Mouse (Mus musculus): ENCODE measurements at regions not wholly inside any gene's neighbourhood (a gene's known extent, or its start where the extent isn't known, plus 50 kb on each side); places are given as distances from the start of the nearest gene placed in this dataset.

- no peak for TF ChIP-seq CTCF (IDR thresholded peaks at IDR 0.05)
- H3K9ac ChIP-seq (replicated peaks; ENCODE audit: low read length, poor library complexity, severe bottlenecking) = no peak overlapping the region
- ATAC-seq (ENCODE audit: low FRiP score) = no peak
- H3K9me3 ChIP-seq (ENCODE audit: low read length) = no peaks in the 10 kb centered on the region
- H3K4me3 ChIP-seq (ENCODE audit: low read depth, low read length) = no peak overlapping the region
- no peaks in the 10 kb centered on the region for H3K27me3 ChIP-seq (ENCODE audit: insufficient read depth, low read length)
- no peaks in the 10 kb centered on the region for H3K36me3 ChIP-seq (ENCODE audit: insufficient read depth, low read length)
- H3K4me1 ChIP-seq (ENCODE audit: insufficient read depth, low read length) = 0 out of 2 replicates have a peak, but pooled peaks cover 3% of the 10 kb centered on the region
- no peak for DNase-seq (ENCODE audit: low spot score)
- H3K27ac ChIP-seq (ENCODE audit: low read depth, low read length) = peak overlapping the region; percentile 32; the same call in 1 of the 2 replicates
- H3K4me2 ChIP-seq (ENCODE audit: low read depth, low read length, poor library complexity, severe bottlenecking) = no peak overlapping the region
Observed at GRCm38 (mm10) chr3:16924018-16924417, 917.8 kb upstream of the Gm5150 start.

- no peak for ATAC-seq (ENCODE audit: low FRiP score)
- Histone ChIP-seq H3K27me3 (ENCODE audit: insufficient read depth, low read length) (no peaks in the 10 kb centered on the region), H3K9me3 (ENCODE audit: low read length) (no peaks in the 10 kb centered on the region), H3K4me1 (ENCODE audit: insufficient read depth, low read length) (0 out of 2 replicates have a peak, but pooled peaks cover 3% of the 10 kb centered on the region), H3K36me3 (ENCODE audit: insufficient read depth, low read length) (no peaks in the 10 kb centered on the region), H3K4me3 (ENCODE audit: low read depth, low read length) (no peak overlapping the region), H3K9ac (replicated peaks; ENCODE audit: low read length, poor library complexity, severe bottlenecking) (no peak overlapping the region), H3K4me2 (ENCODE audit: low read depth, low read length, poor library complexity, severe bottlenecking) (no peak overlapping the region), H3K27ac (ENCODE audit: low read depth, low read length) (peak overlapping the region; percentile 55; the same call in 1 of the 2 replicates)
- no peak for TF ChIP-seq CTCF (IDR thresholded peaks at IDR 0.05)
- no peak for DNase-seq (ENCODE audit: low spot score)
Observed at GRCm38 (mm10) chr3:16923234-16923914, 917.1 kb upstream of the Gm5150 start.

GRCm38 (mm10) chr3:16921330-16921729 lies 915.1 kb upstream of the Gm5150 start:
- no peaks in the 10 kb centered on the region for H3K36me3 ChIP-seq (ENCODE audit: insufficient read depth, low read length)
- H3K4me3 ChIP-seq (ENCODE audit: low read depth, low read length) = no peak overlapping the region; the same call in 1 of the 2 replicates
- DNase-seq (ENCODE audit: low spot score) = peak; percentile 22
- 0 out of 2 replicates have a peak, but pooled peaks cover 3% of the 10 kb centered on the region for H3K4me1 ChIP-seq (ENCODE audit: insufficient read depth, low read length)
- no peak overlapping the region for H3K9ac ChIP-seq (replicated peaks; ENCODE audit: low read length, poor library complexity, severe bottlenecking)
- ATAC-seq (ENCODE audit: low FRiP score) = no peak
- TF ChIP-seq CTCF (IDR thresholded peaks at IDR 0.05) = no peak
- 20% methylated on average over 6 of the region's 6 CpGs for WGBS
- no peaks in the 10 kb centered on the region for H3K27me3 ChIP-seq (ENCODE audit: insufficient read depth, low read length)
- H3K4me2 ChIP-seq (ENCODE audit: low read depth, low read length, poor library complexity, severe bottlenecking) = peak overlapping the region; percentile 30
- peak overlapping the region; percentile 63 for H3K27ac ChIP-seq (ENCODE audit: low read depth, low read length)
- no peaks in the 10 kb centered on the region for H3K9me3 ChIP-seq (ENCODE audit: low read length)

GRCm38 (mm10) chr3:16918374-16918773 lies 912.1 kb upstream of the Gm5150 start:
- Histone ChIP-seq H3K4me3 (ENCODE audit: low read depth, low read length) (no peak overlapping the region), H3K9ac (replicated peaks; ENCODE audit: low read length, poor library complexity, severe bottlenecking) (no peak overlapping the region), H3K36me3 (ENCODE audit: insufficient read depth, low read length) (no peaks in the 10 kb centered on the region), H3K27me3 (ENCODE audit: insufficient read depth, low read length) (no peaks in the 10 kb centered on the region), H3K4me2 (ENCODE audit: low read depth, low read length, poor library complexity, severe bottlenecking) (no peak overlapping the region), H3K4me1 (ENCODE audit: insufficient read depth, low read length) (0 out of 2 replicates have a peak, but pooled peaks cover 3% of the 10 kb centered on the region), H3K9me3 (ENCODE audit: low read length) (no peaks in the 10 kb centered on the region), H3K27ac (ENCODE audit: low read depth, low read length) (no peak overlapping the region)
- no peak for ATAC-seq (ENCODE audit: low FRiP score)
- 71% methylated on average over 2 of the region's 2 CpGs for WGBS
- TF ChIP-seq CTCF (IDR thresholded peaks at IDR 0.05) = no peak
- no peak for DNase-seq (ENCODE audit: low spot score)

- Histone ChIP-seq H3K4me3 (ENCODE audit: low read depth, low read length) (no peak overlapping the region), H3K4me1 (ENCODE audit: insufficient read depth, low read length) (no peaks in the 10 kb centered on the region), H3K27ac (ENCODE audit: low read depth, low read length) (no peak overlapping the region), H3K4me2 (ENCODE audit: low read depth, low read length, poor library complexity, severe bottlenecking) (no peak overlapping the region), H3K27me3 (ENCODE audit: insufficient read depth, low read length) (no peaks in the 10 kb centered on the region), H3K9ac (replicated peaks; ENCODE audit: low read length, poor library complexity, severe bottlenecking) (no peak overlapping the region), H3K9me3 (ENCODE audit: low read length) (no peaks in the 10 kb centered on the region), H3K36me3 (ENCODE audit: insufficient read depth, low read length) (no peaks in the 10 kb centered on the region)
- 73% methylated on average over 2 of the region's 2 CpGs for WGBS
- no peak for TF ChIP-seq CTCF (IDR thresholded peaks at IDR 0.05)
- no peak for DNase-seq (ENCODE audit: low spot score)
- ATAC-seq (ENCODE audit: low FRiP score) = no peak
Observed at GRCm38 (mm10) chr3:16916072-16916403, 909.8 kb upstream of the Gm5150 start.

GRCm38 (mm10) chr3:16915389-16916071 lies 909.3 kb upstream of the Gm5150 start:
- TF ChIP-seq CTCF (IDR thresholded peaks at IDR 0.05) = no peak
- WGBS = 84% methylated on average over 2 of the region's 2 CpGs

More at GRCm38 (mm10) chr3:16915389-16916071, 909.3 kb upstream of the Gm5150 start:
- no peak overlapping the region for H3K4me3 ChIP-seq (ENCODE audit: low read depth, low read length)
- no peaks in the 10 kb centered on the region for H3K27me3 ChIP-seq (ENCODE audit: insufficient read depth, low read length)
- no peak overlapping the region for H3K4me2 ChIP-seq (ENCODE audit: low read depth, low read length, poor library complexity, severe bottlenecking)
- H3K9ac ChIP-seq (replicated peaks; ENCODE audit: low read length, poor library complexity, severe bottlenecking) = no peak overlapping the region
- H3K27ac ChIP-seq (ENCODE audit: low read depth, low read length) = no peak overlapping the region
- ATAC-seq (ENCODE audit: low FRiP score) (no peak), DNase-seq (ENCODE audit: low spot score) (no peak)
- H3K9me3 ChIP-seq (ENCODE audit: low read length) = no peaks in the 10 kb centered on the region
- no peaks in the 10 kb centered on the region for H3K36me3 ChIP-seq (ENCODE audit: insufficient read depth, low read length)
- H3K4me1 ChIP-seq (ENCODE audit: insufficient read depth, low read length) = no peaks in the 10 kb centered on the region

Data from midbrain, postnatal 0 days (tissue).